Mouse (Mus musculus): ENCODE results near the gene Ftl1-ps1. TPM values are rescaled to one million over a fixed set of nuclear protein-coding genes. Genes with fewer than 3 reads are reported as not detected.
A peak's percentile ranks its signal among the peaks of the same experiment; 100 is the strongest.

The Ftl1-ps1 gene
- 73.5 and 77.1 TPM in 2 replicates for polyA plus RNA-seq (2015; fragmentation: Nextera tagmentation; extraction: Ambion mirVana)

- no peak within 1 kb of the TSS for H3K27ac ChIP-seq
- no peaks in the 10 kb centered on the region for H3K27me3 ChIP-seq
- H3K4me2 ChIP-seq: no peak within 1 kb of the TSS; the same call in 1 of the 2 replicates
- no peak within 1 kb of the TSS for H3K9ac ChIP-seq
- ATAC-seq (ENCODE audit: borderline replicate concordance, extremely low read depth, low FRiP score, low TSS enrichment): no peak
- WGBS: 11% methylated on average over 11 of the region's 11 CpGs
- no peaks in the 10 kb centered on the region for H3K9me3 ChIP-seq
- H3K36me3 ChIP-seq: no peaks in the 10 kb centered on the region
- no peak within 1 kb of the TSS for H3K4me3 ChIP-seq
- no peaks in the 10 kb centered on the region for H3K4me1 ChIP-seq
Measured at GRCm38 (mm10) chr13:74399298-74399839, at the start of gene Ftl1-ps1. Ftl1-ps1 (plus strand) TSS chr13:74399694.

GRCm38 (mm10) chr13:74350435-74350906 lies 49.0 kb upstream of the Ftl1-ps1 start:
- Histone ChIP-seq H3K27ac (peak overlapping the region; percentile 25), H3K4me3 (peak overlapping the region; percentile 74), H3K9ac (peak overlapping the region; percentile 83), H3K4me2 (peak overlapping the region; percentile 58), H3K36me3 (peaks cover 17% of the 10 kb centered on the region), H3K27me3 (no peaks in the 10 kb centered on the region), H3K4me1 (peaks cover 15% of the 10 kb centered on the region), H3K9me3 (no peaks in the 10 kb centered on the region)
- ATAC-seq (ENCODE audit: borderline replicate concordance, extremely low read depth, low FRiP score, low TSS enrichment): peak; percentile 36; the same call in 1 of the 2 replicates
- under 1% methylated on average over 15 of the region's 15 CpGs for WGBS

GRCm38 (mm10) chr13:74356491-74356890 lies 43.0 kb upstream of the Ftl1-ps1 start:
- ATAC-seq (ENCODE audit: borderline replicate concordance, extremely low read depth, low FRiP score, low TSS enrichment): no peak
- Histone ChIP-seq H3K27ac (no peak overlapping the region), H3K4me1 (no peaks in the 10 kb centered on the region), H3K27me3 (no peaks in the 10 kb centered on the region), H3K9ac (no peak overlapping the region), H3K4me2 (no peak overlapping the region), H3K36me3 (peaks cover 62% of the 10 kb centered on the region), H3K4me3 (no peak overlapping the region), H3K9me3 (no peaks in the 10 kb centered on the region)
- 94% methylated on average over 13 of the region's 13 CpGs for WGBS

- Histone ChIP-seq H3K27me3 (no peaks in the 10 kb centered on the region), H3K4me3 (no peak overlapping the region), H3K9me3 (no peaks in the 10 kb centered on the region), H3K36me3 (peaks cover 36% of the 10 kb centered on the region), H3K9ac (no peak overlapping the region), H3K4me2 (no peak overlapping the region), H3K27ac (no peak overlapping the region), H3K4me1 (peaks cover 9% of the 10 kb centered on the region)
- 0 out of 2 replicates have a peak, but pooled peaks have one; percentile 9 for ATAC-seq (ENCODE audit: borderline replicate concordance, extremely low read depth, low FRiP score, low TSS enrichment)
- 74% methylated on average over 2 of the region's 2 CpGs for WGBS
Measured at GRCm38 (mm10) chr13:74362218-74362617, 37.3 kb upstream of the Ftl1-ps1 start.

- Histone ChIP-seq H3K4me2 (no peak overlapping the region), H3K27ac (peak overlapping the region; percentile 12; the same call in 1 of the 2 replicates), H3K4me1 (peaks cover 9% of the 10 kb centered on the region), H3K36me3 (peaks cover 27% of the 10 kb centered on the region), H3K4me3 (no peak overlapping the region), H3K9me3 (no peaks in the 10 kb centered on the region), H3K27me3 (no peaks in the 10 kb centered on the region), H3K9ac (no peak overlapping the region)
- WGBS: 84% methylated on average over 13 of the region's 13 CpGs
- ATAC-seq (ENCODE audit: borderline replicate concordance, extremely low read depth, low FRiP score, low TSS enrichment): peak; percentile 36; the same call in 1 of the 2 replicates
Measured at GRCm38 (mm10) chr13:74363176-74363858, 36.2 kb upstream of the Ftl1-ps1 start.

- H3K9ac ChIP-seq: no peak within 1 kb of the TSS
- no peaks in the 10 kb centered on the region for H3K27me3 ChIP-seq
- peaks cover 22% of the 10 kb centered on the region for H3K36me3 ChIP-seq
- H3K4me1 ChIP-seq: peaks cover 9% of the 10 kb centered on the region
- H3K4me3 ChIP-seq: no peak within 1 kb of the TSS
- ATAC-seq (ENCODE audit: borderline replicate concordance, extremely low read depth, low FRiP score, low TSS enrichment): peak; percentile 33; the same call in 1 of the 2 replicates
- peak within 1 kb of the TSS; percentile 12; the same call in 1 of the 2 replicates for H3K27ac ChIP-seq
- H3K4me2 ChIP-seq: no peak within 1 kb of the TSS
- H3K9me3 ChIP-seq: no peaks in the 10 kb centered on the region
- 53% methylated on average over 8 of the region's 8 CpGs for WGBS
Measured at GRCm38 (mm10) chr13:74363859-74364235, 35.6 kb upstream of the Ftl1-ps1 start, which contains the start of gene Lrrc14b. Lrrc14b (minus strand) TSS chr13:74364005.

GRCm38 (mm10) chr13:74381533-74382276 lies 17.8 kb upstream of the Ftl1-ps1 start:
- no peak overlapping the region for H3K4me2 ChIP-seq
- WGBS: 63% methylated on average over 10 of the region's 10 CpGs
- no peaks in the 10 kb centered on the region for H3K36me3 ChIP-seq
- no peak overlapping the region for H3K27ac ChIP-seq
- no peak for ATAC-seq (ENCODE audit: borderline replicate concordance, extremely low read depth, low FRiP score, low TSS enrichment)
- no peaks in the 10 kb centered on the region for H3K4me1 ChIP-seq
- no peak overlapping the region for H3K4me3 ChIP-seq
- no peaks in the 10 kb centered on the region for H3K9me3 ChIP-seq
- H3K27me3 ChIP-seq: no peaks in the 10 kb centered on the region
- H3K9ac ChIP-seq: no peak overlapping the region

GRCm38 (mm10) chr13:74382289-74382688 lies 17.2 kb upstream of the Ftl1-ps1 start:
- Histone ChIP-seq H3K4me3 (no peak overlapping the region), H3K36me3 (no peaks in the 10 kb centered on the region), H3K4me1 (no peaks in the 10 kb centered on the region), H3K27ac (no peak overlapping the region), H3K9me3 (no peaks in the 10 kb centered on the region), H3K9ac (no peak overlapping the region), H3K4me2 (no peak overlapping the region), H3K27me3 (no peaks in the 10 kb centered on the region)
- 59% methylated on average over 3 of the region's 3 CpGs for WGBS
- ATAC-seq (ENCODE audit: borderline replicate concordance, extremely low read depth, low FRiP score, low TSS enrichment): no peak

- ATAC-seq (ENCODE audit: borderline replicate concordance, extremely low read depth, low FRiP score, low TSS enrichment): no peak
- 52% methylated on average over 6 of the region's 6 CpGs for WGBS
- H3K4me2 ChIP-seq: peak overlapping the region; percentile 64
- H3K27me3 ChIP-seq: no peaks in the 10 kb centered on the region
- no peak overlapping the region for H3K9ac ChIP-seq
- no peaks in the 10 kb centered on the region for H3K36me3 ChIP-seq
- H3K27ac ChIP-seq: no peak overlapping the region
- peaks cover 6% of the 10 kb centered on the region; the same call in 1 of the 2 replicates for H3K4me1 ChIP-seq
- peak overlapping the region; percentile 60 for H3K4me3 ChIP-seq
- no peaks in the 10 kb centered on the region for H3K9me3 ChIP-seq
Measured at GRCm38 (mm10) chr13:74389730-74390129, 9.8 kb upstream of the Ftl1-ps1 start.

- Histone ChIP-seq H3K9ac (peak within 1 kb of the TSS; percentile 61), H3K4me2 (peak within 1 kb of the TSS; percentile 64), H3K27ac (no peak within 1 kb of the TSS), H3K4me3 (peak within 1 kb of the TSS; percentile 60), H3K27me3 (no peaks in the 10 kb centered on the region), H3K4me1 (peaks cover 6% of the 10 kb centered on the region; the same call in 1 of the 2 replicates), H3K9me3 (no peaks in the 10 kb centered on the region), H3K36me3 (no peaks in the 10 kb centered on the region)
- peak; percentile 90; the same call in 1 of the 2 replicates for ATAC-seq (ENCODE audit: borderline replicate concordance, extremely low read depth, low FRiP score, low TSS enrichment)
- 1% methylated on average over 14 of the region's 14 CpGs for WGBS
Measured at GRCm38 (mm10) chr13:74390371-74390990, 9.0 kb upstream of the Ftl1-ps1 start, which contains the start of gene Zfp72. Zfp72 (minus strand) TSS chr13:74390836.

- H3K9ac ChIP-seq: no peak overlapping the region
- H3K9me3 ChIP-seq: no peaks in the 10 kb centered on the region
- 62% methylated on average over 2 of the region's 2 CpGs for WGBS
- H3K4me1 ChIP-seq: peaks cover 6% of the 10 kb centered on the region; the same call in 1 of the 2 replicates
- H3K4me2 ChIP-seq: no peak overlapping the region
- ATAC-seq (ENCODE audit: borderline replicate concordance, extremely low read depth, low FRiP score, low TSS enrichment): peak; percentile 50; the same call in 1 of the 2 replicates
- no peak overlapping the region for H3K27ac ChIP-seq
- H3K36me3 ChIP-seq: no peaks in the 10 kb centered on the region
- no peak overlapping the region for H3K4me3 ChIP-seq
- H3K27me3 ChIP-seq: no peaks in the 10 kb centered on the region
Measured at GRCm38 (mm10) chr13:74391156-74391555, 8.3 kb upstream of the Ftl1-ps1 start.
